Mouse (Mus musculus): ENCODE data around the gene Nudt8. TPM values are rescaled to one million over a fixed set of nuclear protein-coding genes. Genes with fewer than 3 reads are reported as not detected.
"Not testable (repeated sequence)": the region's sequence is repeated elsewhere in the genome, so short reads cannot be mapped to it uniquely, and the experiment has no call there.

Gene Nudt8
- polyA plus RNA-seq, 1 experiment = 36.9 TPM

DNA sequence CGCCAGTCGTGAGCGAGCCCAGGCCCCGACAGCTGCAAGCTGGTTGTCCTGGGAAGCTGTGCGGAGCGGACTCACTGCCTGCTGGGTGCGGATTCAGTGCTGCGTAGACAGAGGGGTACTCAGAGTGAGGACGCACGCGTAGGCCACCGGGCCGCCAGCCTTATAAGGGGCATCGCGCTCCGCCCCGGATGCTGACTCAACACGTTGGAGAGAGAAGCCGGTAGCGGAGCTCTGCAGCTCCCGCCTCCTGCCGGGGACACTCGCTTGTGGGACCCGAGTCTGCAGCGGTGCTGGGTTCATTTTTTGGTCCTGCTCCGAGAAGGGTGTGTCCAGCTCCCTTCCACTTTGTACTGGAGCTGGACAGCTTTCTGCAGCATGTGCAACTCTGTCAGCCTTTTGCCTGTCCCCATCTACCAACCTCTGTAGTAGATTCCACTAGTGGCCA lies 37.4 kb downstream of the Nudt8 start, which contains the start of gene Gstp1:
Gene Gstp1 (minus strand): TSS at position 198 of the 445 bp plus-strand sequence.
- Histone ChIP-seq H3K36me3 (ENCODE audit: control insufficient read depth, insufficient read depth) (no peaks in the 10 kb centered on the region), H3K4me3 (peak within 1 kb of the TSS; percentile 58)
- TF ChIP-seq CEBPB (IDR thresholded peaks at IDR 0.05; ENCODE audit: insufficient read depth, poor library complexity, severe bottlenecking) (no peak), MYOG (IDR thresholded peaks at IDR 0.05; ENCODE audit: control insufficient read depth in 1 of 3, insufficient read depth in 1 of 3, insufficient read length in 2 of 3, low read depth in 2 of 3) (peak; percentile 22 to 94 (median 91)), TCF12 (IDR thresholded peaks at IDR 0.05; ENCODE audit: insufficient read depth, poor library complexity, severe bottlenecking) (no peak), USF1 (IDR thresholded peaks at IDR 0.05; ENCODE audit: low read depth) (no peak), TCF3 (IDR thresholded peaks at IDR 0.05; ENCODE audit: insufficient read length, low read depth) (no peak), REST (IDR thresholded peaks at IDR 0.05; ENCODE audit: insufficient read depth, insufficient read length) (peak; percentile 50), POLR2AphosphoS2 (IDR thresholded peaks at IDR 0.05; ENCODE audit: insufficient read length, low read depth) (peak; percentile 99), MYOD1 (IDR thresholded peaks at IDR 0.05; ENCODE audit: control insufficient read depth in 1 of 3, insufficient read length in 2 of 3, low read depth in 2 of 3) (peak in 2 of 3 experiments; percentile 82 to 85), POLR2A (IDR thresholded peaks at IDR 0.05; ENCODE audit: insufficient read length, low read depth) (peak; percentile 98), MAX (IDR thresholded peaks at IDR 0.05; ENCODE audit: low read depth) (no peak), SRF (IDR thresholded peaks at IDR 0.05; ENCODE audit: control insufficient read depth, insufficient read length, low read depth) (peak; percentile 98), E2F4 (IDR thresholded peaks at IDR 0.05; ENCODE audit: insufficient read depth) (no peak)

DNA sequence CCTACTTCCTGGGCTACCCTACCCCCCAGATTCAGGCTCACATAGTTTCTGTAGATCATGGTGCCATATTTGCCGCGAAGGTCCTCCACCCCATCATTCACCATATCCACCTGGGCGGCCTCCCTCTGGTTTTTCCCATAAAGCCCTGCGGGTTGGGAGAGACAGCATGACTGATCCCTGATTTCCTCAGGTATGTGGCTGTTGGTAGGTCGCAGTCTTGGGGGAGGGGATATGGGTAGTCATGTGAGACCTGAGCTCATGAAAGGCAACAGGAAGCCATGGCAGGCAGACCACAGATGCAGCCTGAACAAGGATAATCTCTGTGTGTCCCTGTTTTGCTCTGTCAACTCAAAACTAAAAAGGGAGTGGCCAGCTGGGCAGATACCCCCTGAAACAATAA lies 40.6 kb downstream of the Nudt8 start:
- H3ac ChIP-seq (ENCODE audit: control insufficient read depth, insufficient read length); H3K27me3 ChIP-seq (ENCODE audit: control insufficient read depth, insufficient read depth, insufficient read length); H3K4me3 ChIP-seq; H3K4me2 ChIP-seq (ENCODE audit: low read depth); H3K36me3 ChIP-seq (ENCODE audit: control insufficient read depth, insufficient read depth); H3K79me2 ChIP-seq (ENCODE audit: control insufficient read depth, insufficient read depth): not testable (repeated sequence)

More for the DNA sequence above, 37.4 kb downstream of the Nudt8 start, which contains the start of gene Gstp1:
- Histone ChIP-seq H3K79me2 (ENCODE audit: control insufficient read depth, insufficient read depth) (peaks cover 10% of the 10 kb centered on the region), H3K4me2 (ENCODE audit: low read depth) (peak within 1 kb of the TSS; percentile 89), H3K27me3 (ENCODE audit: control insufficient read depth, insufficient read depth, insufficient read length) (no peaks in the 10 kb centered on the region), H3ac (ENCODE audit: control insufficient read depth, insufficient read length) (peak within 1 kb of the TSS; percentile 34)

DNA sequence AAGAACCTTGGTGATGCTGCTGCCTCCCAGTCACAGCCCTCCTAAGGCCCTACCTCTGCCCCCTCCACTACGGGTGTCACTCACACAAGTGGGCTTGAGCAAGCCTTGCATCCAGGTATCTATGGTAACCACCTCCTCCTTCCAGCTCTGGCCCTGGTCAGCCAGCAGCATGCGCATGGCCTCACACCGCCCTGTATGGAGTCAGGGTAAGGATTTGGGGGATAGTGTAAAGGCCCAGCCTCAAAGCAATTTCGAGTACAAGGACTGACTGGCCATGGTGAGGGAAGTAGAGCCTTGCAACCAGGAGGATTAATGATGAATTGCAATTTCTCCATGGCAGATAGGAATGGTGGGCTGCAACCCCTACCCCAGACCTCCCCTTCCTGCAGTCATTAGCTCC lies 41.1 kb downstream of the Nudt8 start:
- H3K4me3 ChIP-seq; H3ac ChIP-seq (ENCODE audit: control insufficient read depth, insufficient read length); H3K27me3 ChIP-seq (ENCODE audit: control insufficient read depth, insufficient read depth, insufficient read length); H3K4me2 ChIP-seq (ENCODE audit: low read depth); H3K79me2 ChIP-seq (ENCODE audit: control insufficient read depth, insufficient read depth); H3K36me3 ChIP-seq (ENCODE audit: control insufficient read depth, insufficient read depth): not testable (repeated sequence)

DNA sequence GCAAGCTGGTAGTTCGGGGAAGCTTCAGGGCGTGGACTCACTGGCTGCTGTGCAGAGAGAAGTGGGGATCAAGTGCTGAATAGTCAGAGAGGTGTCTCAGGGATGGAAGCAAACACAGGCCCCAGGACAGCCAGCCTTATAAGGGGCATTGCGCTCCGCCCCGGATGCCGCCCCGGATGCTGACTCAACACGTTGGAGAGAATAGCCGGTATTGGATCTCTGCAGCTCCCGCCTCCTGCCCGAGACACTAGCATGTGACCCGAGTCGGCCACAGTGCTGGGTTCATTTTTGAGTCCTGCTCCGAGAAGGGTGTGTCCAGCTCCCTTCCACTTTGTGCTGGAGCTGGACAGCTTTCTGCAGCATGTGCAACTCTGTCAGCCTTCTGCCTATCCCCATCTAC lies 41.7 kb downstream of the Nudt8 start:
- no peak overlapping the region for H3K4me3 ChIP-seq
- H3K4me2 ChIP-seq (ENCODE audit: low read depth) = peak overlapping the region; percentile 50
- H3K27me3 ChIP-seq (ENCODE audit: control insufficient read depth, insufficient read depth, insufficient read length) = no peaks in the 10 kb centered on the region
- H3K36me3 ChIP-seq (ENCODE audit: control insufficient read depth, insufficient read depth) = no peaks in the 10 kb centered on the region
- peaks cover 4% of the 10 kb centered on the region for H3K79me2 ChIP-seq (ENCODE audit: control insufficient read depth, insufficient read depth)
- TF ChIP-seq REST (IDR thresholded peaks at IDR 0.05; ENCODE audit: insufficient read depth, insufficient read length) (no peak), CEBPB (IDR thresholded peaks at IDR 0.05; ENCODE audit: insufficient read depth, poor library complexity, severe bottlenecking) (no peak), MAX (IDR thresholded peaks at IDR 0.05; ENCODE audit: low read depth) (no peak), POLR2AphosphoS2 (IDR thresholded peaks at IDR 0.05; ENCODE audit: insufficient read length, low read depth) (no peak), MYOG (IDR thresholded peaks at IDR 0.05; ENCODE audit: control insufficient read depth in 1 of 3, insufficient read depth in 1 of 3, insufficient read length in 2 of 3, low read depth in 2 of 3) (no peak), TCF12 (IDR thresholded peaks at IDR 0.05; ENCODE audit: insufficient read depth, poor library complexity, severe bottlenecking) (no peak), SRF (IDR thresholded peaks at IDR 0.05; ENCODE audit: control insufficient read depth, insufficient read length, low read depth) (no peak), TCF3 (IDR thresholded peaks at IDR 0.05; ENCODE audit: insufficient read length, low read depth) (no peak), MYOD1 (IDR thresholded peaks at IDR 0.05; ENCODE audit: control insufficient read depth in 1 of 3, insufficient read length in 2 of 3, low read depth in 2 of 3) (no peak), USF1 (IDR thresholded peaks at IDR 0.05; ENCODE audit: low read depth) (no peak)
- H3ac ChIP-seq (ENCODE audit: control insufficient read depth, insufficient read length) = no peak overlapping the region

DNA sequence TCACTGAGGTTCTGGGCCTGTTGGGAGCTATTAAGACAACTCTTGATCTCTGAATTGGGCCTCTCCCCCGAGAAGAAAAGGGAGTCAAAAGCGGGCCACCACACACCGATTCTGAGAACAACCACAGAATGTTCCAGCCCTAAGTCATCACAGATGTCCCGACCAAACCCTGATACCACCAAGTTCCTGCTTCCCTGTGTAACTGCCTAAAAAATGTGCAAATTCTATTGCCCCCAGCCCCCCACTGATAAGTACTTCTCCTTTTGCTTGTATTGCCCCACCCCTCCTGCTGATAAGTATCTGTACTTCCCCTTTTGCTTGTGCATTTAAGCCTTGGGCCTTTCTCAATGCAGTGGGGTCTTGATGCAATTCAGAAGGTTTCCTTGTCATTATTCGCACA lies 43.7 kb downstream of the Nudt8 start:
- not testable (repeated sequence) for H3K79me2 ChIP-seq (ENCODE audit: control insufficient read depth, insufficient read depth); H3K36me3 ChIP-seq (ENCODE audit: control insufficient read depth, insufficient read depth); H3K4me2 ChIP-seq (ENCODE audit: low read depth); H3K27me3 ChIP-seq (ENCODE audit: control insufficient read depth, insufficient read depth, insufficient read length); H3ac ChIP-seq (ENCODE audit: control insufficient read depth, insufficient read length); H3K4me3 ChIP-seq
